Mouse (Mus musculus) R1 (cell line): ENCODE results near the gene Nup37.

ENCODE experiments used
- DNase-seq: peaks from one replicate; pipeline ENCODE4 v3.0.0-alpha.2; 2018; ENCODE audit warnings: low read depth, low spot score

Nup37 gene

GRCm38 (mm10) chr10:88146707-88147477 is at the start of gene Nup37, which contains the start of gene Parpbp:
TSS of gene Nup37 (plus strand) at chr10:88146992.
TSS of gene Parpbp (minus strand) at chr10:88146941.
- peak; percentile 90 for DNase-seq

DNA sequence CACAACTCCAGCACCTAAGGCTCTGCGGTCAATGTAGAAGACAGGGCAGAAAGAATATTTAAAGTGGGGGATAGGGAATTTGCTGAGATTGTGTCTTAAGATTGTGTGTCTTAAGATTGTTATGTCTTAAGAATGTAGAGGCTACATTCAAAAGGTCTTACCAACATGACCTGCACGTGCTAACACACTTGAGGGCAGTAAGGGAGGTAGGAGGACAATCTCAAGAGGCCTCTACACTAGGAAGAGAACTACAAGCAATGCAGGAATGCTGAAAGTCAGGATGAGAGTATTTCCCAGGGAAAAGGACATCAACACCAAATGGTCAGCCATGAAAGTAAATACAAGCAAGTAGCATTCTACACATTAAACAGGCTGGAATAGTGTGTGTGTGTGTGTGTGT is 40.6 kb upstream of the Nup37 start:
- DNase-seq = no peak

GRCm38 (mm10) chr10:88113290-88113689 is 33.5 kb upstream of the Nup37 start:
- DNase-seq = no peak

GRCm38 (mm10) chr10:88119721-88120120 is 27.1 kb upstream of the Nup37 start:
- DNase-seq = no peak

DNA sequence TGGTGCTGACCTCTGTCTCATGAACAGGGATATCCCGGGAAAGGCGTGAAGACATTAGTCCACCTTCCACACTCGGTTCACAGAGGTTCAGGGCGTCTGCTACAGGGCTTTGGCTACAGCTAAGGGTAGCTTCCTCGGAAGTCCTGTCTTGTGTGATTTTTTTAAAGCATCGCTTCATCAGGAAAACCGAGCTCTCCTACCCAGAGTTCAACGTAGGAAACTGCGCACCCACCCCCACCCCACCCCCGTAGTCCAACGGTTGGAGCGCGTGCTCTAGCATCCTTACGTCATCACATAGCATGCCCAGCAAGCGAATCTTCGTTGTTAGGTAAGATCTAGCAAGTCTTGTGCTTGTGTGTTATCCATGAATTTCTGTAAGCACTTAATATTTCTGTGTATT is 11.2 kb upstream of the Nup37 start:
- DNase-seq = no peak

GRCm38 (mm10) chr10:88146187-88146586 is 605 bp upstream of the Nup37 start:
- no peak for DNase-seq

DNA sequence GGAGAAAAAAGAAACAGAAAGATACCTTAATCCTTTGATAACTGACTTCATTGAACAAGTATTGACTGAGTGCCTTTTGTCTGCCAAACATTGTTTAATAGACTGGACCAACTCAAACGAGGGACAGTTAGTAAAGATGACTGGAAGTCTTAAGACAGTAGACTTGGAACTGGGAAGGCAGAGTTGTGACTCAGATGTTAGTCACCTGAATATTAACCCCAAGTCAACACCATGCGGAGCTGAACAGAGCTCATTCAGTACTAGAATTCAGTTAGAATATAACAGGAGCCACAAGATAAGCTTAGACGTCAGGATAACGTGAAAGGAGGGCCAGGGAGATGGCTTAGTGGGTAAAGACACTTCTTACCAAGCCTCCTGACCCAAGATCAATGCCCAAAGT is 3.6 kb downstream of the Nup37 start:
- DNase-seq = no peak

DNA sequence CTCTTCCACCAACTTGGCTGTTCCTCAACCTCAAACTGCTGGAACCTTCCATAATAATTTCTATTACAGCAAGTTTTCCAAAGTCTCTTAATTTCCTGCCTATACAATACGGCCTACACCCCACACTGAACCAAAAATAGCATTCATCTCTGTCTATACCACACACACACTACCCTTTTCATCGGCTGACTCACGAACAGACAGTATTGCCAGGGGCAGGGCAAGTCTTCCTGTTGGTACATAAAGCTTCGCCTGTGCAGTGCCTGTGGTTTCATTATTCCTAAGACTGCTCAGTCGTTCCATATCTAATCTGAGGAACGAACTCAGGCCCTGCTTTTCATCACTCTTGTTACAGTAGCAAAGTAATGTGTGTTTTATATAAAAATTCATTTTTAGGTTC is 4.9 kb downstream of the Nup37 start:
- no peak for DNase-seq

- DNase-seq = no peak
Measured at GRCm38 (mm10) chr10:88162096-88162495, 15.3 kb downstream of the Nup37 start.

- peak; percentile 88 for DNase-seq
Measured at GRCm38 (mm10) chr10:88162676-88163075, 15.9 kb downstream of the Nup37 start.

GRCm38 (mm10) chr10:88166158-88166557 is 19.4 kb downstream of the Nup37 start:
- DNase-seq = peak; percentile 65

- no peak for DNase-seq
Measured at GRCm38 (mm10) chr10:88167438-88168077, 20.8 kb downstream of the Nup37 start.

DNA sequence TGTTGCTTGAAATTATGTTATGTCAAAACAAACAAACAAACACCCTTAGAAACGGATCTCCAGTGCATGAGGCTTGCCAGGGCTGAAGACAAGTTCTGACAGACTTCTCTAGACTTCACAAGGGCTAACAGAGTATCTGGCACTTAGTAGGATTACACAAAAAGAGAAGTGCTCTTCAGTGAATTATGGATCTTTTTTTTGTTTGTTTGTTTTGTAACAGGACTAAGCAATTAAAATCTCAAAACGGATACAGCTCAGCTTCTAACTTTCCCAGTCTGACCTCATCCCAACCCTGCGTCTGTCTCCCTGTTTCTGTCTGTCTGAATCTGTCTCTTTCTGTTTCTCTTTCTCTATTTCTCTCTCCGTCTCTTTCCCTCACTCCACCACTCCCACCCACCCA is 53.7 kb downstream of the Nup37 start:
- DNase-seq = no peak

DNA sequence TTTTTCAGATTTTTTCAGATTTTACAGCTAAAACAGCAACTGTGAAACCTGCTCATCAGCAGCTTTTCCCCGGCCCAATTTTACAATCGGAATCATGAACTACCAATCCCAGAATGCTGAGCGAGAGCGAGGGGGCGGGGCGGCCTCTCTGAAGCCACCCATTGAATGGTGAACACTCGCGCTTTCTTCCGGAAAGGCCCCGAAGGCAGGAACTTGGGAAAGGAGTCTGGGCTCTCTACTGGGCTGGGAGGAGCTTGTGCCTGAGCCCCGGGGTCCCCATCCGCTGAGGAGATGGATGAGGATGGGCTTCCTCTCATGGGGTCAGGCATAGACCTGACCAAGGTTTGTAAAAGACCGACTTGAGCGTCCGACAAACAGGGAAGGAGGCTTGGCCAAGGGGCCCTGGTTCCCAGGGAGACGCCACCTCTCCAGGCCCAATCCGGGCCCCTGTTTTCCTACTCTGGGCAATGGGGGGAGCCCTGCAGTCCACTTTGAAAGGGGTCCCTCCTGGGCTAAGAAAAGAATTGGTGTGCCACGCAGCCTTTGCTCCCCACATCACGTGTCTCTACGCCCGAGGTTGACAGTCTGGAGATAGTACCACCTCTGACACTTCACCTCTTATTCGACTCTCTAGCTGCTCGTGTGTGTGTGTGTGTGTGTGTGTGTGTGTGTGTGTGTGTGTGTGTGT is 54.3 kb downstream of the Nup37 start, which contains the start of gene Washc3:
TSS of gene Washc3 (plus strand) at position 143 of the 688 bp plus-strand sequence.
- peak; percentile 95 for DNase-seq

DNA sequence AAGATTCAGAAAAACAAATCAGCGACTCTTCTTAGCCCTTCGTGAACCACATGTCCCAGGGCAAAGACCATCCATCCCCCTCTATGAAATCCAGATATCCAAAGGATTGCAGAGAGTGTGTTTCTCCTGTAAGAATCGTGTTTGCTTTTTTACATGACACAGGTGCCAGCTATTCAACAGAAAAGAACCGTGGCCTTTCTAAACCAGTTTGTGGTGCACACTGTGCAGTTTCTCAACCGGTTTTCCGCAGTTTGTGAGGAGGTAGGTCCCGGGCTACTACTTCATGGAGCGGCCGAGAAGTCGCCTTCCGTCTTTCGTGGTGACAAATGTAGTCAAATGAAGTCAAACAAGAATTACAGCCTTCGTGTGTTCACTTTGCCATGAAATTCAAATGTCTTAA is 54.9 kb downstream of the Nup37 start:
- DNase-seq = peak; percentile 11

GRCm38 (mm10) chr10:88202581-88202980 is 55.8 kb downstream of the Nup37 start:
- DNase-seq = no peak

- no peak for DNase-seq
Measured at GRCm38 (mm10) chr10:88203236-88203635, 56.4 kb downstream of the Nup37 start.

GRCm38 (mm10) chr10:88212644-88213043 is 65.9 kb downstream of the Nup37 start:
- no peak for DNase-seq

DNA sequence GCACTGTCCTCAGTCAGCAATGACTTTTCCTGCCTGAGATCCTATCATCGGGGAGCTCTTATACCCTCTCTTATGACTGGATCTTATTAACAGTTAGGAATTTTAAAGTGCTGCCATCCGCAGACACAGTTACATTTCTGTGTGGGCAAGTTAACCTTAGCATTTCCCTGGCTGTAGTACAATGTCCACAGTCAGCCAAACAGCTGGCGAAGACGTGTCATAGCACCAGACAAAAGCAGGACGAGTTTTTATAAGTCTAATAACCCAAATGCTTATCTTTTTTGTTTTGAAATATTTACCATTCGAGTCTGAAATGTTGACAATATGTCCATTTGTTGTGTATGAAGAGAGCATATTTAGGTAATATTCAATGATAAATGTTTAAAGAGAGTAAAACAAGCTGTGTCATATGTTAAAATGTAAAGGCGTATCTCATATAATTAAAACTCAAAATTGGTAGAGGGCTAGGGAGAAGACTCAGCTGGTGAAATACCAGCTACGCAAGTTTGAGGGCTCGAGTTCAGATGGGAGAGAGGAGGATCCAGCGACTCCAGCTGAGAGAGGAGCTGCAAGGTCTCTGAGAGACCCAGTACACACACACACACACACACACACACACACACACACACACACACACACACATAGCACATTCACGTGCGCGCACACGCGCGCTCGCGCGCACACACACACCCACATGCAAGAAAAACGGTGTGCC is 68.2 kb downstream of the Nup37 start:
- no peak for DNase-seq

DNA sequence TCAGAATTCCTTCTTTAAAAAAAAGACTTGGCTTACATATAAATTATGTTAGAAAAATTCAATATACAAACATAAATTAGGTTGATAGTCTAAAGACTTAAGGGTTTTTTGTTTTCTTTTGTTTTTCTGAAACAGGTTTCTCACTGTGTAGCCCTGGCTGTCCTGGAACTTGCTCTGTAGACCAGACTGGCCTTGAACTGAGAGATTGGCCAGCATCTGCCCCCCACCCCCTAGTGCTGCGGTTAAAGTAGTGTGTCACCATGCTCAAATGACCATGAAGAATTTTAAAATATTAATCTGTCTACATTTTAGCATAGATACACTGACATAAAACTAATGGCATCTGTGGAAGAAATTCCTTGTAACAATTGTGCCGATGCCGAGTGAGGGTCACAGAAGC is 71.4 kb downstream of the Nup37 start:
- DNase-seq = no peak

DNA sequence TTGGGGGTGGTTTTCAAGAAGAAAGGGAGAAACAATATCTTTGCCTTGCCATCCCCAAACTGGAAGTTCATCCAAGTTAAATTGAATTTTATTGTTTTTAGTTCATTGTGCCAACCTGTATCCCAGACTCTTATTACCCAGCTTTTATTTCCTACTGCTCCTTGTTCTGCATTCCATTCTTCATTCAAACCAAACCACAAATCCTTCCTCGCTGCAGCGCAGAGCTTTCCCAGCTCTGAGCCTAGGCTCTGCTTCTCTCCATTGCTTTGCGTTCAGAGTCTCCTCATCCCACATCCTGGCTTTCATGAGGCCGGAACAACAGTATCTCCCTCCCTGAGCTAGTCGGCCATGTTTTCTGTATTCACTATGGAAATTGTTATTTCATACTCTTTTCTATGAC is 74.9 kb downstream of the Nup37 start:
- no peak for DNase-seq

- no peak for DNase-seq
Measured at GRCm38 (mm10) chr10:88225421-88225820, 78.6 kb downstream of the Nup37 start.
